Mouse (Mus musculus) stomach, embryonic 14.5 days (tissue): ENCODE data around the gene Fam117a. TPM values are rescaled to one million over a fixed set of nuclear protein-coding genes. Genes with fewer than 3 reads are reported as not detected.
A peak's percentile ranks its signal among the peaks of the same experiment; 100 is the strongest.

Experiments
- ATAC-seq: fragments of 200-750 bp; cut with Nextera tagmentation; 2 replicates; pipeline ENCODE4 v1.8.0; 2017; ENCODE audit warnings: low read depth, moderate TSS enrichment; ENCODE audit not compliant: insufficient number of reproducible peaks, insufficient read depth, low FRiP score
- H3K27ac ChIP-seq: fragments of 300-500 bp; sonication (generic); 2 replicates; pipeline ENCODE4 v1.5.1; 2014; ENCODE audit warnings: mild to moderate bottlenecking, low read length, moderate library complexity, mixed read lengths
- H3K27me3 ChIP-seq: fragments of 300-500 bp; sonication (generic); 2 replicates; pipeline ENCODE4 v1.6.1; 2014; ENCODE audit warnings: low read length, control low read depth, mixed read lengths; ENCODE audit not compliant: control insufficient read depth, insufficient read depth
- H3K36me3 ChIP-seq: fragments of 300-500 bp; sonication (generic); 2 replicates; pipeline ENCODE4 v1.6.1; 2014; ENCODE audit warnings: mild to moderate bottlenecking, control low read depth, low read length, moderate library complexity, mixed read lengths; ENCODE audit not compliant: control insufficient read depth, insufficient read depth
- H3K4me1 ChIP-seq: fragments of 300-500 bp; sonication (generic); 2 replicates; pipeline ENCODE4 v1.6.1; 2014; ENCODE audit warnings: low read length, control low read depth, mixed read lengths; ENCODE audit not compliant: control insufficient read depth, insufficient read depth
- H3K4me2 ChIP-seq: fragments of 300-500 bp; sonication (generic); replicated peaks from 2 replicates; pipeline ENCODE4 v1.6.1; 2014; ENCODE audit warnings: low read depth, low read length, control low read depth
- H3K4me3 ChIP-seq: fragments of 300-500 bp; sonication (generic); 2 replicates; pipeline ENCODE4 v1.5.1; 2014; ENCODE audit warnings: low read depth, low read length, control low read depth
- H3K9ac ChIP-seq: fragments of 300-500 bp; sonication (generic); replicated peaks from 2 replicates; pipeline ENCODE4 v1.6.1; 2014; ENCODE audit warnings: low read depth, mild to moderate bottlenecking, control low read depth, low read length, moderate library complexity, mixed read lengths
- H3K9me3 ChIP-seq: fragments of 300-500 bp; sonication (generic); 2 replicates; pipeline ENCODE4 v1.6.1; 2016; ENCODE audit warnings: low read depth, low read length, control low read depth; ENCODE audit not compliant: control insufficient read depth
- WGBS: fragments of 180-500 bp; shearing (Covaris S2); extraction: QIAGEN DNeasy Blood & Tissue Kit; methylation state at CpG from one replicate; pipeline ENCODE4 v1.1.7; 2014; 5-methylcytosine and 5-hydroxymethylcytosine counted together
- polyA plus RNA-seq: library from polyadenylated mRNA; unstranded; fragments of >200 nt; fragmentation: Nextera tagmentation; extraction: Ambion mirVana; gene quantifications from 2 replicates; pipeline ENCODE4 v1.2.1, GENCODE M21; 2014

Fam117a gene
- polyA plus RNA-seq, 1 experiment from 2014 or later, result 15.7 TPM

DNA sequence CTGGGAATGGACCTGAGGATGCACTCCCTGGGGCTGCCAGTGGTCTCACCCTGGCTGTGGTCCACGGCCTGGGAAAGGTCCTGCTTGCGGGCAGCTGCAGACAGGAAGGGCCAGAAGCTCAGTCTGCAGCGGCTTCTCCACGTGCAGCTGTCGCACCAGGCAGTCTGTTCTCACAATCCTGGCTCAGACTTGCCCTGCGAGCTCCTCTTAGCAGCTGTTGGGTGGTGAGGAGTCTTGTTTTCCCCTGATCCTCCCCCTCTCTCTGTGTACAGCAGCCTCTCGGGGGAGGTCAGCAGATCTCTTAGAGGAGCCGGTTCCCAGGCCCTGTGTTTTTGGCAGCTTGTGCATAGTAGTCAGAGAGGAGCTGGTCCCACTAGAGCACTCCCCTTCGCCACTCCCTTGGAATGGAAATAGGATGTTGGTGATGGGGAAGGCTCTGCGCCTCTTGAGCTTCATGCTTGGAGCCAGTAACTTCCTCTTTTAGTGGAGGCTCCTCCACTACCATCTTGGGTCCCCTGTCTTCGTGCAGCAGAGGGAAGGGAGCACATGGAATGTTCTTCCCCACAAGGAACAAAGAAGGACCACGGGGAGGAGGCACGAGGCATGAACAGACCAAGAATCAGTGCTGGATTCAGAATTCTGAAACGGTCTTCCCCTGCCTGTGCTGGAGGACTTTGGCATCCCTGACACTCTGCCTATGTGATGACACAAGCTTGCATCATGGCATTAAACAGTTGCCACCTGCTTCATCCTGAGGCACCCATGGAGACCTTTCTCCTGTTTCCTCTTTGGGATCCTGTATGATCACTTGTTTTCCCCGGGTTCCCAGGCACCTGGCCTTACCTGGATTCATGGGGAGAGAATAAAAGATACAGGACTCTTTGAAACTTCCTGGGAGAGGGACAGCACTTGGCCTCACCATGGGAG, 33.4 kb downstream of the Fam117a start:
- ATAC-seq, result peak; percentile 80
- H3K4me3 ChIP-seq, result no peak overlapping the region
- H3K27ac ChIP-seq, result peak overlapping the region; percentile 72
- H3K4me1 ChIP-seq, result peaks cover 11% of the 10 kb centered on the region; the same call in 1 of the 2 replicates
- H3K36me3 ChIP-seq, result peaks cover 18% of the 10 kb centered on the region
- H3K27me3 ChIP-seq, result no peaks in the 10 kb centered on the region
- H3K9ac ChIP-seq, result no peak overlapping the region
- no peak overlapping the region for H3K4me2 ChIP-seq
- 62% methylated on average over 15 of the region's 15 CpGs for WGBS
- H3K9me3 ChIP-seq, result no peaks in the 10 kb centered on the region

DNA sequence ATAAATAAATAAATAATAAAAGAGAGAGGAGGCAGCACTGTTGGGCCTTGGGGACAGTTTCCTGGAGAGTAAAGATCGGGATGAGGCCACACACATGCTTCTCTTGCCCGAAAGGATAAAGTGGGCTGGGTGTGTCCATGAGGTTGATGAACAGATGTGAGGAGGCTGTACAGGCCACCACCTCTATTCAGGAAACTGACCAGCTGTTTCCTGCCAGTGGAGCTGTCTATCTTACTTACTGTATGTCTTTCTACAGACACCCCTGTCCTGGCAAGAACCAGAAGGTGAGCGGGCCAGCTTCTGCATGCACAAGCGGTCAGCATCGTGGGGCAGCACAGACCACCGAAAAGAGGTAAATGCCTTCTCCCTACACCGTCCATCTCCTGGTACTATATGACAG, 34.4 kb downstream of the Fam117a start:
- ATAC-seq, result no peak
- Histone ChIP-seq H3K36me3 (peaks cover 28% of the 10 kb centered on the region), H3K9ac (no peak overlapping the region), H3K4me2 (no peak overlapping the region), H3K9me3 (no peaks in the 10 kb centered on the region), H3K27me3 (no peaks in the 10 kb centered on the region), H3K27ac (no peak overlapping the region), H3K4me3 (no peak overlapping the region), H3K4me1 (peaks cover 11% of the 10 kb centered on the region; the same call in 1 of the 2 replicates)
- 91% methylated on average over 7 of the region's 7 CpGs for WGBS

GRCm38 (mm10) chr11:95378926-95379325, 42.1 kb downstream of the Fam117a start:
- Histone ChIP-seq H3K9ac (no peak overlapping the region), H3K4me1 (no peaks in the 10 kb centered on the region), H3K9me3 (no peaks in the 10 kb centered on the region), H3K4me3 (no peak overlapping the region), H3K4me2 (no peak overlapping the region), H3K36me3 (peaks cover 36% of the 10 kb centered on the region), H3K27me3 (no peaks in the 10 kb centered on the region), H3K27ac (no peak overlapping the region)
- ATAC-seq, result no peak
- WGBS, result 60% methylated on average over 9 of the region's 9 CpGs

DNA sequence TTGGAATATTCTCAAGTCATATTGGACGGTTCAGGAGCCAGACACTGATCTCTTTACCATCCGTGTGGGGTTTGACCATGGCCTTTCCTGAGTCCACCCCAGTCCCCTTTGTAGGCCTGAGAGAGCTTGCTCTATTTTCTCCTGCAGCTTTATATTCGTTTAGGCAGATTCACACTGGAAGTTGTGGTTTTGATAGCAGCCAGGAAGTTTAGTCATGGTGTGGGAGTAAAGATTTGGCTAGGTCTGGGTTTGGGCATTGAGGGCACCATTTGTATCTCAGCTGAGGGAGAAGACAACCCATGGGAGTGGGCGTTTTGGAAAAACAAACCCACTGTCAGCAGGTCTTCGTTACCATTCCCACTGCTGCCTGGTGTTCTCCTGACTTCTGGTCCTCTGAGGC, 42.7 kb downstream of the Fam117a start:
- WGBS, result 78% methylated on average over 5 of the region's 5 CpGs
- Histone ChIP-seq H3K27me3 (no peaks in the 10 kb centered on the region), H3K9me3 (no peaks in the 10 kb centered on the region), H3K4me1 (no peaks in the 10 kb centered on the region), H3K36me3 (peaks cover 36% of the 10 kb centered on the region), H3K9ac (no peak overlapping the region), H3K4me3 (no peak overlapping the region), H3K4me2 (no peak overlapping the region), H3K27ac (no peak overlapping the region)
- no peak for ATAC-seq

GRCm38 (mm10) chr11:95380711-95381110, 43.9 kb downstream of the Fam117a start:
- H3K4me3 ChIP-seq, result no peak overlapping the region
- no peak overlapping the region for H3K9ac ChIP-seq
- 91% methylated on average over 7 of the region's 7 CpGs for WGBS
- peaks cover 5% of the 10 kb centered on the region; the same call in 1 of the 2 replicates for H3K4me1 ChIP-seq
- H3K4me2 ChIP-seq, result no peak overlapping the region
- peaks cover 26% of the 10 kb centered on the region for H3K36me3 ChIP-seq
- no peak overlapping the region for H3K27ac ChIP-seq
- H3K27me3 ChIP-seq, result no peaks in the 10 kb centered on the region
- no peaks in the 10 kb centered on the region for H3K9me3 ChIP-seq
- no peak for ATAC-seq

- H3K4me3 ChIP-seq, result no peak overlapping the region
- H3K27ac ChIP-seq, result no peak overlapping the region
- ATAC-seq, result no peak
- peaks cover 21% of the 10 kb centered on the region for H3K36me3 ChIP-seq
- no peaks in the 10 kb centered on the region for H3K9me3 ChIP-seq
- 89% methylated on average over 1 of the region's 1 CpGs for WGBS
- H3K27me3 ChIP-seq, result no peaks in the 10 kb centered on the region
- H3K4me2 ChIP-seq, result no peak overlapping the region
- peaks cover 5% of the 10 kb centered on the region; the same call in 1 of the 2 replicates for H3K4me1 ChIP-seq
- no peak overlapping the region for H3K9ac ChIP-seq
Measured at GRCm38 (mm10) chr11:95381146-95381545, 44.3 kb downstream of the Fam117a start.

DNA sequence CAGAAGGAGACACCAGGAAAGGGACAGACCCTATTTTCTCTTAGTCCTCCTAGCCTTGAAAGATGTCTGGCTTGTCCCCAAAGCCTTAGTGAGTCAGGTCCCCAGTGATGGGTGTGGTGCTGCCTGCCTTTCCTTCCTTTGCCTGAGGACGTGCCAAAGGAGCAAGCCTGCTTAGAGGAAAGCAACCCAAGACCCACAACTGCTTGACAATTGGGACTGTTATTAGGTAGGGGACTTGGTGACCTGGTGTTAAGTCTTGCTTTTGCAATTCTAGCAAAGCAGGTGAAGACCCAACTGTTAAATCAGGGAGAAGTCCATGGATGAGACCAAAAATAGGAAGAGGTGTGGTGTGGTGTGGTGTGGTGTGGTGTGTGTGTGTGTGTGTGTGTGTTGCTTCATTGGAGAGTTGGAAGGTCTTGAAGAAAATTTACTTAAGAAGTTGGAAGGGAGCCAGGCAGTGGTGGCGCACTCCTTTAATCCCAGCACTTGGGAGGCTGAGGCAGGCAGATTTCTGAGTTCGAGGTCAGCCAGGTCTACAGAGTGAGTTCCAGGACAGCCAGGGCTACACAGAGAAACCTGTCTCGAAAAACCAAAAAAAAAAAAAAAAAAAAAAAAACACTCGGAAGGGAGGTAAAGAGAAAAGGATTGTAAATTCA, 46.6 kb downstream of the Fam117a start:
- no peak overlapping the region for H3K4me2 ChIP-seq

DNA sequence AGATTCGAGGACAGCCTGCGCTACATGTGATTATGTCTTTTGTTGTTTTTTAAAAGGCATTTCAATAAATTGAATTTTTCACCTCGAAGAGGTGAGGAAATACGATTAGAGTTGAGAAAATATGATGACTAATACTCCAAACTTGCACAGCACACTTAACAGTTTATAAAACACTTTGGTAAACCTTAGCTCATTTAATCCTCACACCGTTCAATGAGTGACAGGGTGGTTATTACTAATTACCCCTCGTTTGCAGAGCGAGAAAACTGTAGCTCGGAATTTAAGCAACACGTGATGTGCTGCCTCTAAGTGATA, 47.1 kb downstream of the Fam117a start:
- H3K4me2 ChIP-seq, result peak overlapping the region; percentile 37
- ATAC-seq, result no peak
- WGBS, result 36% methylated on average over 9 of the region's 9 CpGs
- peak overlapping the region; percentile 88 for H3K4me3 ChIP-seq
- H3K9me3 ChIP-seq, result no peaks in the 10 kb centered on the region
- peaks cover 5% of the 10 kb centered on the region; the same call in 1 of the 2 replicates for H3K4me1 ChIP-seq
- no peaks in the 10 kb centered on the region for H3K27me3 ChIP-seq
- peaks cover 22% of the 10 kb centered on the region; the same call in 1 of the 2 replicates for H3K36me3 ChIP-seq
- H3K27ac ChIP-seq, result no peak overlapping the region
- no peak overlapping the region for H3K9ac ChIP-seq

More for the DNA sequence above, 46.6 kb downstream of the Fam117a start:
- Histone ChIP-seq H3K36me3 (peaks cover 18% of the 10 kb centered on the region; the same call in 1 of the 2 replicates), H3K27ac (no peak overlapping the region), H3K4me3 (no peak overlapping the region), H3K9me3 (no peaks in the 10 kb centered on the region), H3K9ac (no peak overlapping the region), H3K4me1 (peaks cover 5% of the 10 kb centered on the region; the same call in 1 of the 2 replicates), H3K27me3 (no peaks in the 10 kb centered on the region)
- 85% methylated on average over 5 of the region's 5 CpGs for WGBS
- no peak for ATAC-seq
